Mouse (Mus musculus) heart, postnatal 10 days (tissue): ENCODE results near the gene Ddx27. TPM values are rescaled to one million over a fixed set of nuclear protein-coding genes. Genes with fewer than 3 reads are reported as not detected.

Source experiments
- DNase-seq, 2 experiments: peaks; one replicate each; pipeline ENCODE4 v3.0.0; 2021
- intact Hi-C: fragments of 180-260 bp; cut with DNase I; formaldehyde crosslinking; loops from one replicate; pipeline ENCODE4 v1.15.1; 2025
- total RNA-seq, 2 experiments: library from RNA; stranded (reverse); gene quantifications; 2 replicates each; pipeline ENCODE4 v1.2.3; 2021

Gene Ddx27
- total RNA-seq, 2 experiments from 2014 or later: 17.5 to 18.3 TPM

GRCm38 (mm10) chr2:167079535-167080257 lies 64.7 kb downstream of the Ddx27 start:
- peak; percentile 82 to 84 for DNase-seq
- intact Hi-C loops: no loop called here

- no peak for DNase-seq
- intact Hi-C loops: no loop called here
Measured at GRCm38 (mm10) chr2:167080387-167080786, 65.4 kb downstream of the Ddx27 start.

GRCm38 (mm10) chr2:167081135-167081534 lies 66.1 kb downstream of the Ddx27 start:
- no peak for DNase-seq
- intact Hi-C loops: no loop called here

- peak in 1 of 2 experiments; percentile 40 for DNase-seq
- intact Hi-C loops: no loop called here
Measured at GRCm38 (mm10) chr2:167081639-167082038, 66.6 kb downstream of the Ddx27 start.

Other genes starting within 250 kb of the Ddx27 start
- gene Trp53rkb, start 222.7 kb upstream of the Ddx27 start, total RNA-seq: 1 to 10 TPM; 3.0 to 3.2 TPM
- gene Arfgef2, start 209.6 kb upstream of the Ddx27 start, total RNA-seq: 10 to 100 TPM; 40.1 to 43.4 TPM
- 10 to 100 TPM; 48.0 to 53.0 TPM for gene Cse1l, start 109.2 kb upstream of the Ddx27 start, total RNA-seq
- gene Stau1, start 18.9 kb upstream of the Ddx27 start, total RNA-seq: 10 to 100 TPM; 54.2 TPM
- gene Znfx1, start 47.8 kb downstream of the Ddx27 start, total RNA-seq: 10 to 100 TPM; 29.0 to 31.3 TPM
- 10 to 100 TPM; 45.4 to 50.2 TPM for gene Kcnb1, start 175.0 kb downstream of the Ddx27 start, total RNA-seq
- gene Ptgis, start 225.4 kb downstream of the Ddx27 start, total RNA-seq: 10 to 100 TPM; 35.8 to 39.7 TPM